Mouse (Mus musculus) ES-Bruce4 (cell line): ENCODE data around the gene Chmp6.

Source experiments
- CTCF ChIP-seq: IDR thresholded peaks from one replicate; pipeline ENCODE4 v1.8.1; 2011; ENCODE audit warnings: low read depth, low read length
- EP300 ChIP-seq: IDR thresholded peaks from 2 replicates; pipeline ENCODE4 v1.6.1; 2011; ENCODE audit warnings: low read depth, low read length; ENCODE audit not compliant: insufficient read depth
- POLR2A ChIP-seq: IDR thresholded peaks from one replicate; pipeline ENCODE4 v1.8.1; 2011; ENCODE audit warnings: low read length; ENCODE audit not compliant: insufficient read depth

DNA sequence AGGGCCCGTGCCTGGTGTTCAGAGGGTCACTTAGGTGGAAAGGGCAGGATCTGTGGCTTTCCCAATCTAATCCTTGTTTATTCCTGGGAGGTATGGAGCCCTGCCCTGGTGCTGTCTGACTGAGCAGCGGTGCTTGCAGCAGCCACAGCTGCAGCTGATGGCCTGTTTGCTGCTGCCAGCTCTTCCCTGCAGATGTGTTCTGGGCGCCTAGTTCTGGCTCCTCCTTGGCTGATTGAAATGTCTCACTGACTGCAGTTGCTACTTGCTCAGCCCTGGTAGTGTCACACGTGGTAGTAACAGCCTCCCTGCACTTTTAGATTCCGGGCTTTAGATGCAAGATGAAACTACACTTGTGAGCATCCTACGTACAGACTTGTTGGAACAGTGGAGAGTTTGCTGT is 46.4 kb upstream of the Chmp6 start:
- TF ChIP-seq CTCF = no peak
- no peak for TF ChIP-seq EP300
- TF ChIP-seq POLR2A = no peak
